Mouse (Mus musculus): ENCODE data around the gene Dock3.

Dock3 gene

DNA sequence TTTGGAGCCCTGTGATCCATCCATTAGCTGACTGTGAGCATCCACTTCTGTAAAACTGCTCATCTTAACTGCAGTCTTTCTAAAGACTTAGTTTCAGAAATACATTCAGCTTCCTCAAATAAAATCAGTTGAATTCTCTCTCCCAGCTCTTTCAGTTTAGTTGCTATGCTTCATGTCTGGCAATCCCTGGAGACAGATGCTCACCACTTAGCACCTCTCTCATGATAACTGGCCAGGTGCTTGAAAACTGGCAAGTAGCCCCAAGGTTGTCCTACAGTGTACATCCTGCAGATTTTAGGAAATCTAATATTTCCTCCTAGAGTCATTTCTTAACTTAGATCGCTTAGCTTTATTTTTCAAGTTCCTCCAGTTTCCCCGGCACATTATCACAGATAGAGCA is 193.8 kb downstream of the Dock3 start:
- no peak for DNase-seq (ENCODE audit: low spot score in 2 of 2)

DNA sequence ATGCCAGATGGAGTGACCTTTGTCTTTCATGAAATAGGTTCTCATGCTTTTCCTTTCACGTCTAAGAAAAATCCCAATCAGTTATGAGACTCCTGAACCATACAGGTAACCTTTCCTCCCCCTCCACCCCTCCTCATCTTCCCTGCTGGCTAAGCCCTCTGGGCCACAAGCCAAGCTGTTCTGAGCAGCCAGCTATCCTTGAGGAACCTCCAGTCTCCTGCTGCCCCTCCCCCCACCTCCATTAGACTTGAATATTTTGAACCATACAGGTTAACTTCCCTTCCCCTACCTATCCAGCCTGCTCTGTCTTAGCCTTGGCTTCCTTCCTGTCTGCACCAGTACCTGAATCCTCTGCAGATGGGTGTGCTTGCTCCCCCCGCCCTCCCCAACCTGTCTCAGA is 204.1 kb downstream of the Dock3 start:
- DNase-seq (ENCODE audit: low spot score in 2 of 2) = no peak

DNA sequence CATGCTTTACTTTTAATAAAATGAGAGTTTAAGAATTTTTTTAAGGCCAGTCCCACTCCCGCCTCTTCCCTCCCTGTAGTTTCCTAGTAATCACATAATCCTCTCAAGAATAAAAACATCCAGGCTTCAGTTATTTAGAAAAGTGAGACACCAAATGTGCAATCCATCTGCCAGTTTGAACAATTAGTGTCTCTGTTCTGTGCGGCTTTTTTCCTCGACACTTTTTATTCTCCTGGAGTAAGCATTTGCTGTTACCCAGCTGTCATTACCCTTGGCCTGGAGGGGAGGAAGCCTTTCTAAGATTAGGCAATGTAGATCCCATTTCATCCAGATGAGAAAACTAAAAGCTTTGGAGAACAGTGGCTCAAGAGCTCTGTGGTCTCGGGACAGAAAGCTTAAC is 221.9 kb downstream of the Dock3 start:
- DNase-seq (ENCODE audit: low spot score in 2 of 2) = no peak

DNA sequence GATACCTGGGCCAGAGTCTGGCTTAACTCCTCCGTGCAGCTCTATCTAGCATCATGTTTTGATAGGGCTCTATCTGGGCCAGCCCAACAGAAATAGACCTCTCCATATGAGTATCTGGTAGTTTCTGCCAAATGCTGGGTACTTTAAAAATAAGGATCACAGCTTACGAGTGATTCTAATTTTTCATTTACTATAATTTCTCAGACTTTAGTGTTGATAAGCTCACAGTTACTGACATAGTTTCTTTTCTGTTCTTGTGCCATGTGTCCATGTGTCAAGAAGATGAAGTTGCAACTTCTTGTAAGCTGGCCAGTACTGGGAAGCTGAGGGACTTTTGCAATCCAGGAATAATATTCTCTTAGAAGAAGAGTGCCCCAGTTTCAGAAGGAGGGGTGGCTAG is 228.5 kb downstream of the Dock3 start:
- DNase-seq (ENCODE audit: low spot score in 2 of 2) = no peak

DNA sequence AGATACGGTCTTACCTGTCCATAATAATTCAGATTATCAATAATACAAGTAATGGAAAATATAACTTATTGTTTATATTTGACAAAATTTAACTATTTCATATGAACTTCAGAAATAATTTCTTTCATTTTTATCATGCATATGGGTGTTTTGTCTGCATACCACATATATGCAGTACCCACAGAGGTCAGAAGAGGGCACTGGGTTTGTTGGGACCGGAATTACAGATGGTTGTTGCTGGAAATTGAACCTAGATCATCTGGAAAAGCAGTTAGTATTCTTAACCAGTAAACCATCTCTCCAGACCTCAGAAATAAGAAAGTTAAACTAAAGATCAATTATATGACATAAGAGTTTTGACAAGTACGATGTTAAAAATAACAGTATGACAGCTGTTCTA is 261.0 kb downstream of the Dock3 start:
- DNase-seq (ENCODE audit: low spot score in 2 of 2) = peak in 1 of 2 experiments; percentile 6

DNA sequence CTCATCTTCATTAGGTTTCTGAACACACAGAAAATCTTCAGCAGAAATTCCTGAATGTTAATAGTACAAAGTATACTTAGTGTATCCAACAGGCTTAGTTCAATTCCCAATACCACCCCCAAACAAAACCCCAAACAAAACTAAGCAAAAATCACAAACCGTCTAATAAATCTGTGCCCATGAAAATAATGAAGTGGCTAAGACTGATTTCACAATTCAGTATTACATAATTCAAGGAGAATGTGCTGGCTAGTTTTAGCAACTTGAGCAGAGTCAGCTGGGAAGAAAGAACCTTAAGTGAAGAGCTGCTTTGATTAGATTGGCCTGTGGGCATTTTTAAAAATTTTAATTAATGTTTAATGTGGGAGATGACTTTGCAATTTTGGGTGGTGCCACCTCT is 273.3 kb downstream of the Dock3 start:
- DNase-seq (ENCODE audit: low spot score in 2 of 2) = no peak

DNA sequence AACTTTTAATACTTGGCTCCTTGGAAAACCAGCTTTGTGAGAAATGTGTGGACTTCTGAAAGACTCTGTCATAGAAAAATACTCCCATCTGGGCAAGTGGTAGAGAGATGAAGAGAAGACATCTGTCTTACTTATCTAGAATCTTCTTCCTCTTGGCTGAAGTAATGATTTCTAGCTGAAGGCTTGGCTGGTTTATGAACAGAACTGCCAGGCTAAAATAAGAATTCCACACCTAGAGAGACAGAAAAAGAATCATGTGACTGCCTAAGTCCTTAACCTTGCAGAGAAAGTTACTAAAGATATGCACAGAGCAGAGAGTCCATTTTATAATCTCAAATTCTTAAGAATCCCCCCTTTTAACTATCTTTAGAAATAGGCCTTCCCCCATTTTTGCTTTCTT is 276.2 kb downstream of the Dock3 start:
- no peak for DNase-seq (ENCODE audit: low spot score in 2 of 2)

DNA sequence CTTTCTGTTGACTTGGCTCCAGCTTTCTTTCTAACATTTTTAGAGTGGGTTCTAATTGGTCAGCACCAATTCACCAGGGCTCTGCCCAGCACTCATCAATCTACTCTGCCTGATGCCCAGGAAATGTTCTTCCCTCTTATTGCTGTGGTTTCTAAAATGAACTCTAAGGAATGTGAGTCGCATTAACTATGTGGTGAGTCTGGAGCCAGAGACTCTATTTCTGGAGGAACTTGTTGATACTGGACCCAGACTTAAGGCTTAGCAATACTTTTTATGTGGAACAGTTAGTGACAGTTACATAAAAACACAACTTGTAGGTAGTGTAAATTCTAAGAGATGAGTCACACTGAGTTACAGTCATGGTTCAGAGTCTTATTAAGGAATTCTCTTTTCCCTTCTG is 296.7 kb downstream of the Dock3 start:
- DNase-seq (ENCODE audit: low spot score in 2 of 2) = no peak

DNA sequence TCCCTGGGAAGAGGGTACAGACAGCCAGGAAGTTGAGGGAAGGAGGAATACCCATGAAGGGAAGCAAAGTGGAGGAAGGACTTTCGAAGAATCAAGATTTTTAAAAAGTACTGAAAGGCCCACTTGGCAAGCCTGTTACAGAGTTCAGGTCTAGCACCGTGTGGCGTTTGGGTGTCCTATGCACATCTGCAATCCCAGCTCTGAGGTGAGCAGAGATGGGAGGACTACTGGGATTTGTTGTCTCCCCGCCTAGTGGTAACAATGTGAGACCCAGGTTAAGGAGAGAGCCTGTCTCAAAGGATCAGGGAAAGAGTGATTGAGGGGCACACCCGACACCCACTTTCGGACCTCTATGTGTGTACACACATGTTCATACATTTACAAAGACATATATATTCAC is 316.8 kb downstream of the Dock3 start:
- no peak for DNase-seq (ENCODE audit: low spot score in 2 of 2)

DNA sequence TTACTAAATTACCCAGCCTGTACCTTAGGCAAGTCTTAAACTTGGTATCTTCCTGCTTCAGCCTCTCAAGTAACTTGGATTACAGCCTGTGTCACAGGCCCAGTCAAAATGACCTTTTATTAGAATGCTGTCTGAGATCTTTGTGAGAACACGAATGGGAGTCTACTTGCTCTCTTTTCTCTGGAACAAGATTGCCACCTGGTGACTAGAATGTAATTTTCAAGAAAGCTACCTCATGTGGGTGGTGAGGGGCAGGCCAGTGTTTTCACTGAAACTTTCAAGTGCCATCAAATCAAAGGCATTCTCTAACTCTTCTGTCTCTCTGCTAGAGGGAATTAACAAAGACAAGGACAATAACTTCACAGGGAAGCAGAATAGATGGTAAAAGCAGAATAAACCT is 317.9 kb downstream of the Dock3 start:
- DNase-seq (ENCODE audit: low spot score in 2 of 2) = no peak

DNA sequence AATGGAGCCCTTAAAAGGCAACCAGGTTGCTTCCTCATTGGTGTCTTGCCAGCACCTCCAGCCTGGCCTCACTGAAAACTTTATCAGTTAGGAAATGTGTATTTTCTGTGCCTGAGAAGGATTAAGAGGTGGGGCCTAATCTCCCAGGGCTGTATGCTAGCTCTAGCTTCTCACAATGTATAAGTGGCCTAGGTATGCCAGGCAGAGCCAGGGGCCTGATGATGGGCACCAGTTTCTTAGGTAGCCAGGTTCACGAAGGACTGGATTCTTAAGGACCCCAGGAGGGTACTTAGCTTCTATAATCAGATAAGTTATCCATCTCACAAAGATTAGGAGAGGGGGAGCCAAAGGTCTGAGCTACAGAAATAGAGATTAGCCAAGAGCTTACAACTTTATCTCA is 320.1 kb downstream of the Dock3 start:
- DNase-seq (ENCODE audit: low spot score in 2 of 2) = no peak

DNA sequence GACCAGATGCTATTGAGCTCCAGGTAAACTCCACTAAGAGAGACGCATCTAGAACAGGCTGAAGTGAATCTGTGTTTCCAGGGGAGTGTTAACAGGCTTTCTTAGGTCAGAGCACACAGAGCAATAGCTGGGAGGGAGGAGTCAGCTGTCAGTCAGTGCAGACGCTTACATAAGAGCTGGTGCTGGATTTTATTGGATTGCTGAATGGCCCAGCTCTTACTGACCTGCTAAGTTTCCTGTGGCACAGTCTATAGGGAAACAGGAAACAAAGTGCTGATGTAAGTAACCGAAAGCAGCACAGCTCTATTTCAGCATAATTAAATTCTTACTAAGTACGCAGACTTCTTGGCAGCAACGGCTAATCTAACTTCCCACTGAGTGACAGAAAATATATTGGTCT is 323.0 kb downstream of the Dock3 start:
- no peak for DNase-seq (ENCODE audit: low spot score in 2 of 2)

DNA sequence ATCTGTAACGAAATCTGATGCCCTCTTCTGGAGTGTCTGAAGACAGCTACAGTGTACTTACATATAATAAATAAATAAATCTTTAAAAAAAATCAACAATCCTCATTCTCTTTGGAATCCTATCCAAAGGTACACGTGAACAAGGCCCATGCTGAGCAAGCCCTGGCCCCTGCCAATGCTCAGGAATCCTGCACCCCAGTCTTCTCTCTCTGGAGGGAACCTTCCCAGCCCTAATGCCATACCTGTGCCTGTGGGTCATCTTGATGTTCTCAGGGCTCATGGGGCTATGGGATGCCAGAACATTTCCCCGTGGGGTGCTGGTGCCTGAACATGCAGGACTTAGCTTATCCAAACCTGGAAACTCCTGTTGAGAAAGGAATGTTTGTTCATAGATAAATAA is 323.5 kb downstream of the Dock3 start:
- DNase-seq (ENCODE audit: low spot score in 2 of 2) = no peak

DNA sequence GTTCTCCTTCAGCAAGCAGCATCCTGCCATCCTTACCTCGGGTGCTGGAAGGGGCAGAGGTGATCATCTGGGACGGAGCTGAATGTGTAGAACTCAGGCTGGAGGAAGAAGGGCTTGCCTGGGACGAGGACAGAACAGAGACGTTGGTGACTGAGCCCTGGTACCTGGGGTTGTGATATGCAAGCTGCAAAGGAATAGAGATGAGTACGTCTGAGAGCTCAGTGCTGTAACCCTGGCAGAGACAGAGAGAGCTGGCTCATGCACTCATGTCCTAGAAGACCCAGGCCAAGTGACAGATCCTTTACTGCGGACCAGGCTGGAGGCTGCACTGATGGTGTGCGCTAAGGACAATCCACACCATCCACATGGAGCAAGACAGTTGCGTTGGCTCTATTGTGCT is 325.1 kb downstream of the Dock3 start:
- DNase-seq (ENCODE audit: low spot score in 2 of 2) = no peak

DNA sequence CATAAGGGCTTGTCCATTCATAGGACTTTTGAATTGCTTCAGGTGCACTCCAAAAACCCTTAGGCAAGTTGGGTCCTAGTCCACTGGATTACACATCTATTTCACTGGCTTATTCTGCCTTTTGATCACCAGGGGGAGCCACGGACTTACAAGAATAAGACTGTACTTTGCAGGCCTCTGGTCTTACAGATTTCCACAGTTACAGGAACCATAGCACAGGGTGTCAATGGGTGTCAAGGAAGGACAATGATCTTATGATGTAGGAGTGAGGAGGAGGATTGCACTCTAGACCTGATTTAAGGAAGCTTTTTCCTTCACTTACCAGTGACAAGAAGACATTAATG is 327.9 kb downstream of the Dock3 start:
- DNase-seq (ENCODE audit: low spot score in 2 of 2) = no peak

DNA sequence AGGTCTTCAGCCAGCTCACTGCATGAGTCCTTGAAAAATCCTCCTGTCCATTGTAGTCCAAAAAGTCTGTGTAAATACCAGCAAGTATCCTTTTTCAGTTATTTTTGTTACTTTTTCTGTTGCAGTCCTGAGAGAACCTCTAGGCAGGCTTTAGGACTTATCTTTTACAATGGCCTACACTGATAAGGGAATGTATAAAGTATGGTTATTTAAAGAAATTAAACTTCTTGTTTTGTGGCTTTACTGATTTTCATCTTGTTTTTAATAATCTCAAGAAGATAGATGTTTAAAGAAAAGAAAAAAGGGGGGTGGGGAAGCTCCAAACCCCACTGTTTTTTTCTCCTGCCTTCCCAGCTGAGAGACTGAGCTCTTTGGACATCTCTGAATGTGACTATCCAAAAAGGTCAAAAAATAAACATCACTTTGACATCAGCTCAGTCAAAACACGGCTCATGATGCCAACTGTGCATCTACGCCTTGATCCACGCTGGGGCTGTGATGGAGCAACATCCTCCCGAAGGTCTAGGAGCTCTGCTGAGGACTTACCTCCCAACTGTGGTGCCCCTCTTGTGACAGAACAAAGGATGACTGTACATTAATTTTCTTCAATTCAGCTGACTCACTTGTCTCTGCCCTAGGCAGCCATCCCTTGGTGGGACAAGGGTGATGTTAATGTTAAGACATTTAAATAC is 328.5 kb downstream of the Dock3 start:
- no peak for DNase-seq (ENCODE audit: low spot score in 2 of 2)

DNA sequence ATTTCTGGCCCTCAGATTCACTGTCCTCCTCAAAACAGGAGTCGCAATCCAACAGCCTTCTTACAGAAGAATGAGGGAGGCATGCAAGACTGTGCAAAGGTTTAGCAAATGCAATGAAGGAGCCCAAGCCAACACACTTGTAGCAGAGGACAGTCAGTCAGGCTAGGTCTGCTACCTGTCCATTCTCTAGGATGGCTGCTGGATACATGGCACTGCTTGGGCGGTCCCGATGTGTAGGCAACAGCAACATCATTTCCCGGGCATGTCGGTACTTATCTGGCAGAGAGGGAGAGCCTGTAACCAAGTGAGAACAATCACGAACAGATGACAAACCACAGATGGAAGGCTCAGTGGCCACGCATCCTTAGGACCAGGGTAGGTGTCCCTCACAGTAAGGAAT is 330.1 kb downstream of the Dock3 start:
- DNase-seq (ENCODE audit: low spot score in 2 of 2) = no peak

DNA sequence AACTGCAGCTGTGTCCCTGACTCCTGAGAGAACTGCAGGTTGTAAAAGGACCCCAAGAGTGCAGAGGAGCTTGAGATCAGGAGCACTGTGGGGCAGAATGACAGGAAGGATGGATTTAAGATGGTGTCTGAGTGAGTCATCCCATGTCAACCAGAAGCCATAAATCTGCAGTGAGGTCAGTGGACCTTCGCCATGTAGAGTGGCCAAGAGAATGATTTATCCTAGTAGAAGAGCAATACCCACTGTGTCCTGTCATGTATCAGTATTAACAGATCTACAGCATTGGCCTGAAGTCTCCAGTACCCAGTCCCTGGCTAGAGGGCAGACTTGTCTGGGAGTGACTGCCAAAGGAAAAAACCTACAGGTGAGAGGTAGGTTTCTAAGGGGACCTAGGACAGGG is 332.8 kb downstream of the Dock3 start:
- no peak for DNase-seq (ENCODE audit: low spot score in 2 of 2)

DNA sequence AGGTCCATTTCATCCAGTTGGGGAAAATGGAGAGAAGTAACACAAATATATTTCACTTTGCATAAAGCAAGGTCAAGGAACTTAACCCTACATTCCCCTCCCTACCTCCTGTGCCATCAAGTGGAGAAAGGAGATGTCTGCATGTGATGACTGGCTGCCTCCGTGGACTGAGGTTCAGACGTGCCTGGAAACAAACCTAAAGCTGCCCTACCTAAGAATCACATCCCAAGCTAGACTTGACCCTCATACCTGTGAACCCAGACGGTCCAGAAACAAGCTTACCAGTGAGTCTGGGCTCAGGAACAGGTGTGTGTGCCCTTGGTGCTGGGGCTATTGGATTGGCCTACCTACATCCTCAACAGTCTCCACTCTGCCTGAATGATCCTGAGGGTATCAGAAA is 338.4 kb downstream of the Dock3 start:
- DNase-seq (ENCODE audit: low spot score in 2 of 2) = no peak

DNA sequence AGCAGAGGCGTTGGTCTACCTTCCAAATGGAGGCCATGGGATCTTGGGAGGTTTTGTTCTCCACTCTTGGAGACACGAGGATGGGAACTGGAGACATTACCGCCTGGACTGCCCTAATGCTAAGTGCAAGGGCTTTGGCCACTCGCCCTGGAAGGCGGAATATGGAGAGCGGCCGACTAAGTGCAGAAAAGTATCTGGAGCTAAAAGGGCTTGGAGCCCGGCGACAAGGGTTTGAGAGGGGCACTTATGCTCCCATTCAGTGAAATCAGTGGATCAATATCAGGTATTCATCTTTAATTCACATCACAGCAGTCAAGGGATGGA is 339.2 kb downstream of the Dock3 start:
- no peak for DNase-seq (ENCODE audit: low spot score in 2 of 2)

DNA sequence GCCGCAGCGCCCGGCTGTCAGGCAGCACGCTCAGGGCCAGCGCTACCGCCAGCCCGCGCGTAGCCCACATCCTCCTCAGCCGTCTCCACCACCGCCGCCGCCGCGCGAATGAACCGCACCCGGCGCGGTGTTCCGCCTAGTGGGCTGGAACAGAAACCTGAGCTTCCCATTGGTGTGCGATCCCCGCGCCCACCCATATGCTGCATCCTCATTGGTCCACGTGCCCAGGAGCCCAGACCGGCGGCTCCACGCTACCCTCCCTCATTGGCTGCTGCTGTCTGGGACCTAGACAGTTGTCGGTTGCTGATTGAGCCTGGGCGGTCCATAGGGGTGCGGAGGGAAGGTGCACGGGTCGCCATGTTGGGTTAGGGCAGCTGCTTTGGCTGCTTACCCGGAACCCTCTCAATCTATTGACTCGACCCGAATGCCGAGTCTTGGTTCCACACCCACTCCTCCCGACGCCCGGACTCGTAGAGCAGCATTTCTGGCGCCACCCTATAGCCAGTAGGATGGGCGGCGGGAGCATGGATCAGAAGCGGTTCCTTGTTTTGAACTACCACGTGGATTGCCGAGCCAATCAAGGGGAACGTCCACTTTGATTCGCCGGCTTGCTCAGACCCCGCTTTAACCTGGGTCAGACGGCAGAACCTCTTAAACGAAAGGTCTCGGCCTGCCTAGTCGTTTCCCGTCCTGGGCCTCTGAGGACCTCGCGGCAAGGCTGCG is 339.7 kb downstream of the Dock3 start, which contains the start of gene Manf:
TSS of gene Manf (minus strand) at position 151 of the 723 bp plus-strand sequence.
- DNase-seq (ENCODE audit: low spot score in 2 of 2) = peak; percentile 92 to 98

DNA sequence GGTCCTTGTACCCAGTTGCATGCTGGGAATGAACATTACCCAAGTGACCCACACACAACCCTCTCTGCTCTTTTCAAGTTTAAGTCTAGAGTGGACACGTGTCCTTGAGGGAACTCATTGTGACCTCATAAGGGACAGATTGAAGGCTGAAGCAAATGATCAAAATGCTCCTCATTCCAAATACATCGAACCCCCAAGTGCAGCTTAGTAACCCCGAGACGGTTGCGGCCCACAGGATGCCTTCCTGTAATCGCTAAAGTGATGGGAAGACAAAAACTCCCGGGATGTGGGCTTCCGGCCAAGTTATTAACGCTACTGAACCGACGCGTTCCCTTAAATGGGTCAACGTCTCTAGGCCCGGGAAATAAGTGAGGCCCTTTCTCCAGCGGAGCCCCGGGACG is 340.4 kb downstream of the Dock3 start:
- DNase-seq (ENCODE audit: low spot score in 2 of 2) = no peak

DNA sequence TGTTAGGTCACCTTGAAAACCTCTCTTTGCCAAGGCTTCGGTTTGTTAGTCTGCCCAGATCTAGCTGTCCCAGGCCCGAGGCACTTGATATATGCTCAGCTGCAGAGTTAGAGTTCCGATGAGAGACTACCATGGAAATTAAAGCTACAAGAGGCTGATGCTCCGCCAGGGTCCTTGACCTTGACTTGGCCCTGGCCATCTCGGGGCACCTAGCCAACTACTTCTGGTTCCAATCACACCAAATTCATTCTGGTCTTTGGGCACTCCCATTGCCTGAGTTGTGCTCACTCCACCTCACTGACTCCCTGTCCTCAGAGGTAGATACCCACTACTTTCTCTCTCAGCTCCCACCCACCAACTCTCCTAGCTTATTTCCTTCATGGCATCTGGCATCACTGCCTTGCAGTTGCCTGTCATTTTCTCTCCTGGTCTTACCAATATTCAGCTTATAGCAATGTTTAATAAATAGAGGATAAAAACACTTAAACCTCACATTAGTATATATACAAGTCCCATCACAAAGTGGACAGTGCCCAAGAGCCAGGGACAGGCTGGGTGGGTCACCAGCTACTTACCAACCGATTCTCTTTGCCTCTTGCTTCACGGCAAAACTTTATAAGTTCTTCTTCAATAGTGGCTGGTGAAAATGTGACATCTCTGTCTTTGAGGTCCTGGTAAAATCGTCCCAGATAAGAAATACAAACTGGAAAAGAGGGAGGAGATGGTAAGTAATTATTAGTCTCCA is 341.0 kb downstream of the Dock3 start:
- DNase-seq (ENCODE audit: low spot score in 2 of 2) = no peak

Measured in urinary bladder, postnatal 36 days (tissue).